Mouse (Mus musculus) frontal cortex, adult (tissue): ENCODE results near the gene Gabpb2.
"Not testable (repeated sequence)": the region's sequence is repeated elsewhere in the genome, so short reads cannot be mapped to it uniquely, and the experiment has no call there.

Experiments
- ATAC-seq: cut with Nextera tagmentation; 2 replicates; pipeline ENCODE4 v1.9.2; 2017; ENCODE audit warnings: mild to moderate bottlenecking, moderate library complexity, mixed read lengths; ENCODE audit not compliant: low TSS enrichment

Gabpb2 gene

DNA sequence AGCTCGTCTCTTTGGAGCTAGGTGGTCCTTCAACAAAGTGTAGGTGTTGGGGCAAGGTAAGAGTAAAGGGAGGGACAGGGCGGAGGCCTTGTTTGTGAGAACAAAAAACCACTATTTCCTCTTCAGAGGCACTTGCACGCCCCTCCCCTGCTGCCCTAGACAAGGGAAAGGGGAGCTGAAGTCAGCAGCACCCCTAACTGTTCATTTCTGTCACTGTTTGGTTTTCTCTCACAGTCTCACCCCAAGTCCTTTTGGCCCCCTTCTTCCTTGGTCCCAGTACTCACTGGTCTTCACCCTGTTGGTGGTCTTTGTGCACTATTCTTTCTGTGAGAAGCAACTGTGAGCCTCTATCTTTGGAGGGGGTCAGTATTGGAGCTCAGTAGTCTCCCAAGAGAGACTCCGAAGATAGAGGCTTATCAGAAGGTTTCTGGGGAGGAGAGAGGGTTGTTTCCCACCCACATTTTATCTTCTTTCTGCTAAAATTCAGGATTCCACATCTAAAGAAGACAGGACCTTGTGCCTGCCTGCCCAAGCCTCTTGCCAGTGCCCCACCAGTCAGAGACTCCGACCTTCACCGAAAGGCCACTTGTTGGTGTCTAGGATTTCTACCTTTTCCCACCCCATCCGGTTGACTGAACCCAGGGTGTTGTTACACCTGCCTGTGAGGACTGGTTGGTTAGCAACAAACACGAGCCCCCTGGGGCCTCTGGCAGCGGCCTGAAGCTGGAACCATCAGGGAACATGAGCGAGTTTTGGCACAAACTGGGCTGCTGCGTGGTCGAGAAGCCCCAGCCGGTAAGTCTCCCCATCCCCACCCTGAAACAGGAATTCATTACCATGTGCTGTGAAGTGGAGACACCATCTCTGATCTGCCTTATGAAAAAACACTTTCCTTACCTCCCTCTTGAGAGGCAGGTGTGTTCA lies 13.8 kb upstream of the Gabpb2 start, which contains the start of gene Mllt11:
TSS of gene Mllt11 (minus strand) at position 874 of the 924 bp plus-strand sequence.
- no peak for ATAC-seq

DNA sequence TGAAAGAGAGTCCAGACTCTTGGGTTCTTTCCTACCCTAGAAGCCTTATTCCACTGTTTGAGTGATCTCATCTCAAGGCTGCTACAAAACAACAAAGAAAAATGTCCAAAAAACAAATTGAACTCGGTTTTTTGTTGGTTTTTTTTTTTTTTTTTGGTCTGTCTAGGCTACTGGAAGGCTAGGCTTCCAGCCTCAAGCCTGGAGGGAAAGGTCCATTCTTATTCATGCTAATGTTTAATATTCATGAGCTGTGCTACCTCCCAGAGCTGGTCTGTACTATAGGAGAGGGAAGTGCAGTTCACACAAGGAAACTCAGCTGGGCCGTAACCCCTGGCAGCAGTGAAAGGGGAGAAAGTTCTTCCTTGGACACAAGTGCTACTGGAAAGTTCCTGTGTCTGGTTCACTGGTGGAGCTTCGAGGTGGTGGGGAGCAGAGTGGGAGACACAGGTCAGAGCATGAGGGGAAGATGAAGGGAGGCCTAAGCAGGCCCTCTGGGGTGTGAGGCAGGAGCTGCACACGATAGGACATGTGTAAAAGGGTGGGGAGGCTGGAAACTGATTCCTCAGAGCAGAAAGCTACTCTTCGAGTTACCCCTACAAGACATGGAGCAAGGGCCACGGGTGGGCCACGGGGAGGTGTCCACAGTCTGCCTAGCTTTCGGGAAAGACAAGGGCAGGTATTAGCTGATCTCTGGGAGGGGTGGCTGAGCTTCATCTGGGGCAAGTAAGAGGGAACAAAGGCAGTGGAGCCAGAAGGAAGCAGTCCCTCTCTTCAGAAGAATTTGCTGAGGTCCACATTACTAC lies 13.0 kb upstream of the Gabpb2 start:
- ATAC-seq, result no peak

DNA sequence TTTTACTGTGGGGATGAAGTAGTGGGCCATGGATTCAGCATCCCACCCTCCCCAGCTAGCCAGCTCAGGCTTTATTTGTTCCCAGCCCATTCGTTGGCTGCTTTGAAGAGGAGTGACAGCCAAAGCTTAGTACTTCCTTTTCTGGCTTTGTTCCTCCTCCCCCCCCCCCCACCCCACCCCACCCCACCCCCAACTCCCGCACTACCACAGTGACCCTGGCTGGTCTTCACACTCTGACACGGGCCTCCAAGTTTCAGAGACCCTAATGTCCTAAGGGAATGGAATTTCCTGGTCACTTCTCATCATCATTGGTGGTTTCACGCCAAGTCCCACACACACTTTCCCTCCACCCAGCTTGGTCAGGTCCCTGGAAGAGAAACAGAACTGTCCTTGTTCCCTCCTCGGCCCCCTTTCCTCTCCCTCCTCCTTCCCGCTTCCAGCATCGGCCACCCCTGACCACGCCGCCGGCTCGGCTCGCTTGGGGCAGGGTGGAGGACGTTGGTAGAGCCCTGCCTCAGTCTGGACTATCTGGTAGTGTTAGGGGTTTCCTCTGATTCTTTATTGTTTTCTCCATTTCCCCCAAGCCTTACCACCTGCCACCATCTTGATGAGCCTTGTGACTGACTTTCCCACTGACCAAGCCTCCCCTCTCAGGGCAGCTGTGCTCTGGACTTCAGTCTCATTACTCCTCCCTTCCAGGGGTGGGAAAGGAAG lies 12.2 kb upstream of the Gabpb2 start:
- no peak for ATAC-seq

DNA sequence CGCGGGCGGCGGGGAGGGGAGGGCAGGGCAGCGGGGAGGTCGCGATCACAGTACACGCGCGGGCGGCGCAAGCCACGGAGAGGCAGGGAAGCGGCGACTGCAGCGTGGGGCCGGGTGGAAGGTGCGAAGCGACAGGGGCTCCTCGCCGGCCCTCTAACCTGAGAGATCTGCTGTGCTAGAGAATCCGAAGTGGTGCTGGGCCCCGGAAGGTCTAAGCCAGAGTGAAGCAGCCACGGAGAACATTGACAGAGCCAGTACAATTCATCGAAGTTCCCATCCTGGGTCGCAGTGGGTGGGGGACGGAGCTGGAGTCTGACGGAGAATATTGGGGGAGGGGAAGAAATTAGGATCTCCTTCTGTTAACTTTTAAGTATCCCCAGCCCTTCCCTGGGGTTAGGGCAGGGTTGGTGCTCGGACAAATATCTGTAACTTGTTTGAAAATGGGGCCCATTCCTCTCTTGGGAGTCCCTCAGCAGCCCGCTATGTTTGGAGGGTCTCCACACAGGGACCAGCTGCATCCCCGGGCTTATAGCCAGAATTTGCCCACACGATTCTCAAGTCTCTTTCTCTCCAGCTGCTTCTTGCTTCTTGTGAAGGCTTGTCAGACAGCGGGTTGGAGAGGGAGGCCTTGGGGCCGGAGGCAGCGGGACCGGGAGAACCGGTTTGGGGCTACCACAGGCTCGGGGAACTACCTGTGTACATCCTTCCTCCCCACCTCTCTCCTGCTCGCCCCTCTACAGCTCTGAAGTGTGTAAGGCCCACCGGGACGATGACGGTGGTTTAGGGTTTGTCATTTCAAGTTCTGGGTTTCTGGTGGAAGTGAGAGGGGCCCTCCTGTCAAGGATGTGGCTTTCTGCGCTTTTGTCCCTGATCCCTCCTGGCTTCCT lies 11.4 kb upstream of the Gabpb2 start:
- ATAC-seq, result peak; percentile 4

DNA sequence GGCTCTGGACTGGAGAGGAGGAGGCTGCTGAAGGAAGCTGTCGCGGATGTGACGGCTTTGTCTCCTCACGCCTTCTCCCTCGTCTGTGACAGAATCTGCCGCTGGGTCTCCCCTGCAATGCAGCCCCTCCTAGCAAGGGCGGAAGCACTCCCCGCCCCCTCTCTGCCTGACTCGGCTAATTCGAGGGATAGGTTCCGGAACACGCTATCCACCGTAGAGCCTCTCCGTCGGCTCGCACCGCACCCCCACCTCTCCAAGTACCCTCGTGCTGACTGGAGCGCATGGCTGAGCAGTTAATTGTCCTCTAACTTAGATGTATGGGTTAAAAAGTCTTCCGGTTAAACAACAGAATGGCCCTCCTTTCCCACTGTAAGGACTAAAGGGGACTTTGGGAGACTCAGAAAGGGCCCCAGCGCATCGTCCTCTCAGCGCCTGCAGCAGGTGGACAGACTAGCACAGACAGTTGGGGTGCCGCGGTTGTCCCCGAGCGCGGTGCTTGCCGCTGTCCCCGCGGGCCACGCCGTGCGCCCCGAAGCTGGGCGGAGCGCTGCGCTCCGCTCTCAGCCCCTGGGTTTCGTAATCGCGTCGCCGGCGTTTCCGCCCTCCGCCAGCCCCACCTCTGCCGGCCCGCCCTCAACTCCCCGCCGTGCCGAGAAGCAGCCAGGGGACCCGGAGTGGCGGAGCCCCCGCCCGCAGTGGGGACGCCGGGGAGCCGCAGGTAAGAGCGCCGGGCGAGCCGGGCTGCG lies 10.6 kb upstream of the Gabpb2 start, which contains the start of gene Cdc42se1:
TSS of gene Cdc42se1 (plus strand) at position 585 of the 746 bp plus-strand sequence.
- peak; percentile 78 for ATAC-seq

DNA sequence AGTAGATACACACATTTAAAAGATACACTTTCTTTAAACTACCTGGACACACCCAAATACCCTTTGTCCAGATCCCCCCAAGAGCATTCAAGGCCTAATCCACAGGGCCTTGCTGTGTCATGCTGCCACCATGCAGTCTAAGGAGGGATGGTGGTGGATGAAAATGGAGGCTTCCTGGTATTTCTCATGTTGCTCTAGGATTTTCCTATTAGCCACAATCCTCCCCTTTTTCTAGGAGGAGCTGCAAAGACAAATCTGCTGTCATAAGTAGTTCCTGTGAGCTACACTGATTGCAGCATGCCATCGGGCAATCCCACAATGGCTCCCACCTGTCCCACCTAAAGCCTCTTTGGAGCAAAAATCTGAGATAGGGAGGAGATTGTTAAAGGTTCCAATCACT lies 9.5 kb upstream of the Gabpb2 start:
- no peak for ATAC-seq

DNA sequence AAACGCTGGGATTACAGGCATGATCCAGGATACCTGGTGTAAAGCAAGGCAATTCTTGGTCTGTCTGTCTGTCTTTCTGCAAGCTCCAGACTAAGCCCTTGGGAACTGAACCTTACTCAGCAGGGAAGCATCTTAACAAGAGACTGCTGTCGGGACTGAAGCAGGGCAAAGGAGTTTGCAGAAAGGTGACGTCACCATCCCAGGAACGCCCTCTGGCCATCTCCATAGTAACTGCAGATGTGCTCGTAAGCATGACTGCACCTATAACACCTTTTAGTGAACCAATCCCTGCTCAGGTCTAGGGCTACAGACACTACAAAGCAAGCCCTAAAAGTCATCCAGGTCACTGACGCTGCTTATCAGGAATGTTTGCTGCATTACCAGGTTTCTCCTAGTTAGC lies 6.6 kb upstream of the Gabpb2 start:
- ATAC-seq, result no peak

DNA sequence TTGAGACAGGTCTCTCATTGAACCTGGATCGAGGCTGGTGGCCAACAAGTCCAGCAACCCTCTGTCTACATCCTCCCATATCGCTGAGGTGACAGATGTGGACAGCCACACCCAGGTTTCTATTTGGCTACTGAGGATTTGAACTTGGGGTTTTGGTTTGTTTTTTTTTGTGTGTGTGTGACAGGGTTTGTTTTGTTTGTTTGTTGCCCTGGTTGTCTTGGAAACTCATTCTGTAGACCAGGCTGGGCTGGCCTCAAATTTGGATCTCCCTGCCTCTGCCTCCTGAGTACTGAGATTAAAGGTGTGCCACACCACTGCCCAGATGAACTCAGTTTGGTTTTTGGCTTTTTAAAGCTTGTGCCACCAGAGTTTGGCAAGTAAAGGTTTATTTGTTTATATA lies 5.3 kb upstream of the Gabpb2 start:
- ATAC-seq, result no peak

DNA sequence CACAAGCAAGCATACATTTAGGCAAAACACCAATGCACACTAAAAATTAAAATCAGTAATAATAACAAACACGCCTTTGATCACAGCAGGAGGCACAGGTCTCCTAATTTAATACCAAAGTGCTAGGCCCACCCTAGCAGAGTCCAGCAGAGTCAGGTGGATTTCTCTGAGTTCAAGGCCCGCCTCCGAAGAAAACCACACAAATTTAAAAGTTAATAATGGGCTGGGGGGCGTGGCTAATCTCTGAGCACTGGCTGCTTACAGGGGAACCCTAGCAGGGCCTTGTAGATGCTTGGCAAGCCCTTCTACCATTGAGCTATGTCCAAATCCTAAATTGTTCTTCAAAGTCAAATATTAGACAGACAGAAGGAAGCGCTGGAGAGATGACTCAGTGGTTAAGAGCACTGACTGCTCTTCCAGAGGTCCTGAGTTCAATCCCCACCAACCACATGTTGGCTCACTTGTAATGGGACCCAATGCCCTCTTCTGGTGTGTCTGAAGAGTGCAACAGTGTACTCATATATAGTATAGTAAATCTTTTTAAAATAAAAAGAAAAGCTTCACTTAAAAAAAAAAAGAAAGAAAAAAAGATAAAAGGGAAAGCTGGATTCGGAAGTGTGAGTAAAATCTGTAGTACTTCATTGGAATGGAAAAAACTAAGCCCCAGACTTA lies 886 bp upstream of the Gabpb2 start:
- no peak for ATAC-seq

DNA sequence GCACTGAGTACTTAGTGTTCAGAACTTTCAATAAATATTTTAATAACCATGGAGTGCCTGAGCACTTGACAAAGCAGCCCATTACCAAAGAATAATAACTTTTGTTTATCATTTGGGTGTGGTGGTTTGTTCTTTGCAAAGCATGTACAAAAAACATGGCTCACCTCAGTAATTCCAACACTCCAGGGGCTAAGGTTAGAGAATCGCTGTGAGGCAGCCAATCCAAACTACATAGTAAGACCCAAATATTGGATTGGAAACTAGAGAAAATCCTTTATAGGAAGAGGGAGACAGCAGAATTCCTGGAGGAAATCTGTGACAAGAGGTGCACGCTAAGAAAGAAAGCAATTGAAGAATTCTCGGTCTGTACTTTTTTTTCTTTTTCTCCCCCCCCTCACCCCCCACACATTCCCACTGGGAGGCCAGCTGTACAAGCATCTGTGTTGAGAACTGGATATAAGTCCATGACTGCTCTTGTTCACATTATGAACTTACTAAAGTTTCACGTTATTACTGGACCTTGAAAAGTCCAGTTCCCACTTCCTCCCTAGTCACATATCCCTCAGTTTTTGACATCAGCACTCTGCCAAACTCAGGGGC lies 961 bp downstream of the Gabpb2 start:
- 0 out of 2 replicates have a peak, but pooled peaks have one; percentile 6 for ATAC-seq

DNA sequence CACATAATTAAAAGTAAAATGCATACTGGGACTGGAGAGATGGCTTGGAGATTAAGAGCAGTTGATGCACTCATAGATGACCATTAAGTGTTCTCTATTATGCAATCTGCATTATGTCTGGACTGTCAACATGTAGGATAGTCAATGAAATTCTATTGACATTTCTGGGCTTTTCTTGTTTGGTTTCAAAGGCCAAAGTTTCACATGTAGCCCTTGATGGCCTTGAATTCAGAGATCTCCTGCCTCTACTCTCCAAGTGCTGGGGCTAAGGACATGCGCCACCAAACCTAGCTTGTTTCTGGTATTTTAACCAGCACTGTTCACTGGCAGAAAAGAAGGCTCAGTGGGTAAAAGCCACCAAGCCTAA lies 4.1 kb downstream of the Gabpb2 start:
- ATAC-seq, result no peak

DNA sequence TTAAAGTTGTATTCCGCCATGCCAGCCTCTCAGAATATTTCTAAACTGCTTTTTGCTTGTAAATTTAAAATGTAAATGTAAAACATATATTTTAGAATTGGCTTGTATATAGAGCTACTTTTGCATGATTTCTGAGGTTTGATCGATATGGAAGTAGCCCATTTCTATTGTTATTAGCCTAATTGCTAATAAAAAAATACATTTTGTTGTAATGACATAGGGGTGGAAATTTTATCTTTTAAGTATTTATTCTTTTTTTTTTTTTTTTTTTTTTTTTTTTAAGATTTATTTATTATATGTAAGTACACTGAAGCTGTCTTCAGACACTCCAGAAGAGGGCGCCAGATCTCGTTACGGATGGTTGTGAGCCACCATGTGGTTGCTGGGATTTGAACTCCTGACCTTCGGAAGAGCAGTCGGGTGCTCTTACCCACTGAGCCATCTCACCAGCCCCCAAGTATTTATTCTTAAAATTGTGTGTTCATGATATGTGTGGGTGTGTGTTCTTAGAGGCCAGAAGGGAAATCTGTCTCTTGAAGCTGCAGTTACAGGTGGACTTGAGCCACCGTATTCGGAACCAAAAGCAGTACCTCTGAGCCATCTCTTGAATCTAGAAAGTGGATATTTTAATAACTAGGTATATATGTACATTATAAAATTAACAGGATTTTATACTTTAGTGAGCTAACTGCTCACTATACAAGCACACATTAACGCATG lies 4.7 kb downstream of the Gabpb2 start:
- ATAC-seq, result not testable (repeated sequence)

DNA sequence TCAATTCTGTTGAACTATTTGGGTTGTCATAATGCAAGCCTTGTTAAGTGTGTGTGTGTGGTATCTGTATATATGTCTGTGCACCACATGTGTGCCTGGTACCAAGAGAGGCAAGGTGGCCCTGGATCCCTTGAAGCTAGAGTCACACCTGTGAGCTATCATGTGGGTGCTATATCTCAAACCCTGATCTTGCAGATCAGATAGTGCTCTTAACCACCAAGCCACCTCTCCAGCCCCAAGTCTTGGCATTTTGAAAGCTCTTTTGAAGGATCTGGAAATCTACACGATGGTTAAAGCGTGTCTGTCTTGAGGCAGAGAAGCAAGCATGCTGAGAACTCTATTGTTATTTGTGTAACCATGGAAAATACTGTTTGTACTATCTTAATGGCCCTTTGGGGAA lies 7.1 kb downstream of the Gabpb2 start:
- ATAC-seq, result no peak

DNA sequence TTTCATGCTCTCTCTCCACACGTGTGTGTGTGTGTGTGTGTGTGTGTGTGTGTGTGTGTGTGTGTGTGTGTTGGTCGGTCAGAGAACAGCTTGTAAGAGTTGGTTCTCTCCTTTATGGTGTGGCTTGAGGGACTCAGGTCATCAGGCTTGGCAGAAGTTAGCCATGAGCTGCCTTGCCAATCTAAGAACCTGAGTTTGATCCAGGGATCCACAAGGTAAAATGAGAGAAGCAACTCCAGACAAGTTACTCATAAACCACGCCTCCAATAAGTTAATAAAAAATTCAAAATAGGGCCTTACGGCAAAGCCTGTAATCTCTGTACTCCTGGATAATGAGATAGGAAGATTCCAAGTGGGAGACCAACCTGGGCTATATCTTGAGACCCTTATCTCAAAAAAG lies 9.4 kb downstream of the Gabpb2 start:
- ATAC-seq, result no peak

DNA sequence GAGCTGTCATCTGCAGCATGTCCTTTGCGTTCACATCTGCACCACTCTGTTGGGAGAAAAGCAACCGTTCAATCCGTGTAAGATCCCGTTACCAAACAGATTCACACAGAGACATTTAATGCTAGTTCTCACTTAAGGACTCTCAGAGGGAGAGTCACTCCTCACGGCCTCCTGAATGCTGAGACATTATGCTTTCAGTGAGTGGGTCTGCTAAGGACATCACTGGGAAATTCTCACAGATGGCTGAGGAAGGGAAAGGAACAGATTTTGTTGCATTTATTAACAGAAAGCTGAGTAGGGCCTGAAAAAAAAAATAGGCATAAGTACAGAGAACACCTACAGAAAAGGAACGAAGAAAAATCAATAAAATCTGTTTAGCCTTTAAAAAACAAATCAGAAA lies 13.8 kb downstream of the Gabpb2 start:
- ATAC-seq, result peak; percentile 82

DNA sequence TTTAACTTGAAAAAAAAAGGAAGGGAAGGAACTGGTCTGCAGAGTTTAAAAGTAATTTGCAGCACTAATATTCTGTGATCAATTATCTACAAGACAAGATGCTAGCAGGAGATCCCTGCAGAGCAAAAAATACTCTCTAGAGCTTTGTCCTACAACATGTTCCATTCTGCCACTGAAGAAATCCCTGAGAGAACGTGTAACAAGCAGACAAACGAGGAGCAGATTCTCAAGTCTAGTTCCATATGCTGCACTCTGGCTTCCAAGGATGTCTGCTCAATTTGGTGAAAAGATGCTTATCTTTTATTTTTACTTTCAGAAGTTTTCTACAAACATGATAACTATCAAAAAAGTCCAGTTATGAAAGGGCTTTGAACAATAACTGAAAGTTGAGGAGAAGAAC lies 17.2 kb downstream of the Gabpb2 start:
- peak; percentile 58 for ATAC-seq

DNA sequence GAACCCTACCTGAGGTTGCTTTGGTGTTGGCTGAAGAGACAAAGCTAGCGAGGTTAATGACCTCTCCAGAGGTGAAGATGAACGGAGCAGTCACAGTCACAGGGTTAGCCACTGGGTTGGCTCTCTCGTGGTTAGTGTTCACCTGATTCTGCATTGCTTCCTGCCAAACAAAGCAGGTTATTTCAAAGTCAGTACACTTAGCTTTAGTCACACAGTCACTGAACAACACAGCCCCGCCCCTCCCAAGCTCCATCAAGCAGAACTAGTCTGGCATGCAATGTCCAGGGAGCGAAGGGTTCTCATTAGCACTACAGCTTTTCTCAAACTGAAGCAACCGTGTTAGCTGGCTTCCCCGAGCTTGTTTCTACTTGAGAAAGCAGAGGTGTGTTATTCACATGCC lies 17.6 kb downstream of the Gabpb2 start:
- ATAC-seq, result 0 out of 2 replicates have a peak, but pooled peaks have one; percentile 4

DNA sequence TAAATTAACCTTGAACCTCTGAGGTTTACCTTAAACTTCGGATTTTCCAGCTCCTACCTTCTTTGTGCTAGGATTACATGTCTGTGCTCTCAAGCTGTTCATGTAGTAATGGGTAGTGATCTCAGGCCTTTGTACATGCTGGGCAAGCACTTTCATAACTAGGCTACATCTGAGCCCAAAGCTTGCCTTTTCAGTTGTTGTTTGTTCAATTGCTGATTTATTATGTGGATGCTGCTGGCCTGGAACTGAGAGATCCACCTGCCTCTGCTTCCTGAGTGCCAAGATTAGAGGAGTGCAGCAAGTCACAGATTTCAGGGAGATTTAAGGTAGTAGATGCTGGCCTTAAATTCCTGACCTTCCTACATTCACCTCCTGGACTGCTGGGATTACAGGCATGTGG lies 18.6 kb downstream of the Gabpb2 start:
- ATAC-seq, result no peak

DNA sequence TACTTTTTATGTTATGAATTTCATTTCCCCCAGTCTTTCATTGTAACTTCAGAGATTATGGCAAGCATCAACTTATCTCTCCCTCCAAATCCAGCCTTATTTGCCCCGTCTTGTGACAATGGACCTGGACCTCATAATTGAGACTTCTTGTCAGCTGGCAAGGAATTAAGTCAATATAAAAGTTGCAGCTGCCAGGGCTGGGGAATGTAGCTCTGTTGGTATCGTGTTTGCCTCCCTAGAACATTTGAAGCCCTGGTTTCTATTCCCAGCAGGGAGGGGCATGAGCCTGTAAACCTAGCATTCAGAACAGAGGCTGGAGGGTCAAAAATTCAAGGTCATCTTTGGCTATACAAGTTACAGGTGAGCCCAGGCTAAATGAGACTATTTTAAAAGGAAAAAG lies 21.9 kb downstream of the Gabpb2 start:
- no peak for ATAC-seq
